Mouse (Mus musculus) myocyte (in vitro differentiated cells): Measurements from ENCODE around the gene Kdm6b. TPM values are rescaled to one million over a fixed set of nuclear protein-coding genes. Genes with fewer than 3 reads are reported as not detected.

Experiments used
- H3K27me3 ChIP-seq: one replicate; pipeline ENCODE4 v1.6.1; 2011; ENCODE audit not compliant: control insufficient read depth, insufficient read depth, insufficient read length
- H3K36me3 ChIP-seq: one replicate; pipeline ENCODE4 v1.6.1; 2011; ENCODE audit not compliant: control insufficient read depth, insufficient read depth
- H3K4me2 ChIP-seq: one replicate; pipeline ENCODE4 v1.6.1; 2011; ENCODE audit warnings: low read depth, control low read depth
- H3K4me3 ChIP-seq: one replicate; pipeline ENCODE4 v1.5.1; 2011; ENCODE audit warnings: mild to moderate bottlenecking, control low read depth, moderate library complexity
- H3K79me2 ChIP-seq: one replicate; pipeline ENCODE4 v1.6.1; 2011; ENCODE audit not compliant: control insufficient read depth, insufficient read depth
- H3ac ChIP-seq: one replicate; pipeline ENCODE4 v1.6.1; 2011; ENCODE audit not compliant: control insufficient read depth, insufficient read length
- CEBPB ChIP-seq: IDR thresholded peaks from 2 replicates; pipeline ENCODE4 v1.6.1; 2011; ENCODE audit warnings: mild to moderate bottlenecking, moderate library complexity; ENCODE audit not compliant: poor library complexity, insufficient read depth, severe bottlenecking
- E2F4 ChIP-seq: IDR thresholded peaks from one replicate; pipeline ENCODE4 v1.6.1; 2011; ENCODE audit warnings: mild to moderate bottlenecking, control low read depth, moderate library complexity; ENCODE audit not compliant: insufficient read depth
- MAX ChIP-seq: IDR thresholded peaks from one replicate; pipeline ENCODE4 v1.6.1; 2011; ENCODE audit warnings: low read depth, mild to moderate bottlenecking, control low read depth
- MYOD1 ChIP-seq, 3 experiments: IDR thresholded peaks; one replicate each; pipeline ENCODE4 v1.6.1; 2011; ENCODE audit warnings: control low read depth in 2 of 3, low read depth in 2 of 3, mild to moderate bottlenecking in 2 of 3, moderate library complexity in 1 of 3; ENCODE audit not compliant: insufficient read length in 2 of 3, control insufficient read depth in 1 of 3
- MYOG ChIP-seq, 3 experiments: IDR thresholded peaks; one replicate each; pipeline ENCODE4 v1.6.1; 2011; ENCODE audit warnings: control low read depth in 2 of 3, low read depth in 2 of 3, mild to moderate bottlenecking in 2 of 3; ENCODE audit not compliant: insufficient read length in 2 of 3, control insufficient read depth in 1 of 3, insufficient read depth in 1 of 3
- POLR2A ChIP-seq: IDR thresholded peaks from one replicate; pipeline ENCODE4 v1.6.1; 2011; ENCODE audit warnings: low read depth, mild to moderate bottlenecking, control low read depth, moderate library complexity; ENCODE audit not compliant: insufficient read length
- POLR2AphosphoS2 ChIP-seq: IDR thresholded peaks from one replicate; pipeline ENCODE4 v1.6.1; 2011; ENCODE audit warnings: low read depth, control low read depth; ENCODE audit not compliant: insufficient read length
- REST ChIP-seq: IDR thresholded peaks from one replicate; pipeline ENCODE4 v1.6.1; 2011; ENCODE audit warnings: mild to moderate bottlenecking, control low read depth, moderate library complexity; ENCODE audit not compliant: insufficient read depth, insufficient read length
- SRF ChIP-seq: IDR thresholded peaks from one replicate; pipeline ENCODE4 v1.6.1; 2011; ENCODE audit warnings: low read depth; ENCODE audit not compliant: control insufficient read depth, insufficient read length
- TCF12 ChIP-seq: IDR thresholded peaks from one replicate; pipeline ENCODE4 v1.6.1; 2011; ENCODE audit warnings: mild to moderate bottlenecking, control low read depth; ENCODE audit not compliant: poor library complexity, insufficient read depth, severe bottlenecking
- TCF3 ChIP-seq: IDR thresholded peaks from one replicate; pipeline ENCODE4 v1.6.1; 2011; ENCODE audit warnings: low read depth, control low read depth; ENCODE audit not compliant: insufficient read length
- USF1 ChIP-seq: IDR thresholded peaks from one replicate; pipeline ENCODE4 v1.6.1; 2011; ENCODE audit warnings: low read depth, mild to moderate bottlenecking, control low read depth, moderate library complexity
- polyA plus RNA-seq: library from polyadenylated mRNA; unstranded; fragments of >200 nt; fragmentation: generic; extraction: Trizol; gene quantifications from one replicate; pipeline ENCODE4 v1.2.1, GENCODE M21; 2012; ENCODE audit warnings: missing spikeins

Kdm6b gene
- polyA plus RNA-seq, 1 experiment, result 31.0 TPM

DNA sequence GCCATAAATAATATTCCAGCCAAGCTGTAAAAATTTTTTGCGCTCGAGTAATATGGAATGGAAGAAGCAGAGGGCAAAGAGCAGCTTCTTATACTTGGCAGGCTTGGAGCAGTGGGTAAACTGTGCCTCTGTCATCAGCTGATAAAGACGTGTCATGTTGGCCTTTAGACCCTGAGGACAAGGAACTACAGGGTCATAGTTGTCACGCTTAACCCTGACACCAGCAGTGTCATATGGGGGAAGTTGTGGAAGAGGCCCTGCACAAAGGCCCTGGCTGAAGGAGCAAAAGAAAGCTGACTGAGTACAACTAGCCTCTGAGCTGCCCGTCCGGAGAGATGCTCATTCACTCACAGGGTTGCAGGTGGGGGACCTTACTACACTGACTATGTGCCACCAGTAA is 10.4 kb upstream of the Kdm6b start:
- Histone ChIP-seq H3K27me3 (peaks cover 17% of the 10 kb centered on the region), H3ac (no peak overlapping the region), H3K4me2 (no peak overlapping the region), H3K4me3 (no peak overlapping the region), H3K36me3 (no peaks in the 10 kb centered on the region), H3K79me2 (no peaks in the 10 kb centered on the region)
- TF ChIP-seq TCF12 (no peak), MYOG (IDR thresholded peaks at IDR 0.05; ENCODE audit: control insufficient read depth in 1 of 3, insufficient read depth in 1 of 3, insufficient read length in 2 of 3, low read depth in 2 of 3) (no peak), POLR2A (no peak), CEBPB (no peak), TCF3 (no peak), POLR2AphosphoS2 (no peak), REST (no peak), SRF (no peak), USF1 (no peak)

DNA sequence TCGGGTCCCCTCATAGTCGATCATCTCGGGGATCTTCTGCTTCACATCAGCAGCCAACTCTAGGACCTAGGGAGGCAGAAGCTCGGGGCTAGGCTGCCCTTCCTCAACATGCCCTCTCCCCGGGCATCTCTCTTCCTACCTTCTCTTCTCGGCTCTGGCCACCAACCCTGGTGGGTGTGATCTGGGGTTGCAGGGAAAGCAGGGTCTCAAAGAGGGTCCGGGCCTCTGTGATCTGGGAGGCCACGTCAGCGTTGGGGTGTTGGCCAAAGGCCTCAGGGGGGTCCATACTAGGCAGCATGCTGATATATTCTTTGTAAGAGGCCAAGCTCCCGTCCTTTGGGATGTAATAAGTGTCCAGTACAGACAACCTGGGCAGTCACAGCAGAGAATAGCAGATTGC is 9.4 kb upstream of the Kdm6b start:
- Histone ChIP-seq H3ac (no peak overlapping the region), H3K27me3 (peaks cover 17% of the 10 kb centered on the region), H3K4me3 (no peak overlapping the region), H3K36me3 (no peaks in the 10 kb centered on the region), H3K79me2 (no peaks in the 10 kb centered on the region), H3K4me2 (no peak overlapping the region)
- TF ChIP-seq POLR2AphosphoS2 (no peak), MAX (no peak), POLR2A (no peak), CEBPB (no peak), MYOG (IDR thresholded peaks at IDR 0.05; ENCODE audit: control insufficient read depth in 1 of 3, insufficient read depth in 1 of 3, insufficient read length in 2 of 3, low read depth in 2 of 3) (no peak), SRF (no peak), MYOD1 (IDR thresholded peaks at IDR 0.05; ENCODE audit: control insufficient read depth in 1 of 3, insufficient read length in 2 of 3, low read depth in 2 of 3) (no peak), TCF3 (no peak), USF1 (no peak), TCF12 (no peak)

DNA sequence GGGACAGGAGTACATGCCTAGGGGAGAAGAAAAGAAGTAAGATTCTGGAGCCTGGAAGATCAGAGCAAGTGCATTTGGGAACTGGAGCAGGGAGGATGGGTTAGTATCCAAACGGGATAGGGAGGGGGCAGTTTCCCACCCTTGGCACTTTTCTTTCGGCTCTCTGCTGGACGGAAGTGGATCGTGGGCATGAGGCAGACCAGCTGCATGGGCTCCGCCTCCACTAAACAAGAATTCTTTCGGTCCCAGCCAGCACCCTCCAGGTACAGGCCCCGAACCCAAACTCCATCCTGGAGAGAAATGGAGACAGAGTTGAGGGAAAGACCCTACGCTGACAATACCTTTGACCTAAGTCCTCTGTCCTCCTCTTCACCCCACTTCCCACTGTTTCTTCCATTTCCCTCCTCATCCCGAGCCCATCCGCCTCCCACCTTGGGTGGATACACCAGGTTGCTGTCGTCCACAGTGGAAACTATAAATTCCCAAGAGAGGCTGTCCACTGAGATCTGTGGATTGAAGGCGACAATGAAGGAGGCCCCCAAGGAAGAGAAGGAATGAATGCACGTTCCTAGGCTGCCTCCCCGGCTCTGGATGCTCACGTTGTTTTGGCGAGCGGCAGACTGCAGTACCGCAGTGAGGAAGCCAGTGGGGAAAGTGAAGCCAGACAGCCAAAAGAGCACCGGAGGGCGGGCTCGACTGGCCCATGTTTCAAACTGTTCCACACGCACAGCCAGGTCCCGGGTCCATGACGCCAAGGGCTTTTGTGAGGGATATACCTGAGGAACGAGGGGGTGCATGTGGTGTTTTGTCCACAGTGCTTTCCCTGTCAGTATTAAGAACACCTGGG is 7.9 kb upstream of the Kdm6b start:
- H3K36me3 ChIP-seq, result no peaks in the 10 kb centered on the region
- no peak overlapping the region for H3K4me2 ChIP-seq
- no peaks in the 10 kb centered on the region for H3K79me2 ChIP-seq
- H3ac ChIP-seq, result no peak overlapping the region
- TF ChIP-seq E2F4 (no peak), CEBPB (no peak), USF1 (no peak), TCF3 (no peak), POLR2AphosphoS2 (no peak), MYOD1 (IDR thresholded peaks at IDR 0.05; ENCODE audit: control insufficient read depth in 1 of 3, insufficient read length in 2 of 3, low read depth in 2 of 3) (no peak), MAX (no peak)
- no peak overlapping the region for H3K4me3 ChIP-seq
- H3K27me3 ChIP-seq, result peaks cover 17% of the 10 kb centered on the region

DNA sequence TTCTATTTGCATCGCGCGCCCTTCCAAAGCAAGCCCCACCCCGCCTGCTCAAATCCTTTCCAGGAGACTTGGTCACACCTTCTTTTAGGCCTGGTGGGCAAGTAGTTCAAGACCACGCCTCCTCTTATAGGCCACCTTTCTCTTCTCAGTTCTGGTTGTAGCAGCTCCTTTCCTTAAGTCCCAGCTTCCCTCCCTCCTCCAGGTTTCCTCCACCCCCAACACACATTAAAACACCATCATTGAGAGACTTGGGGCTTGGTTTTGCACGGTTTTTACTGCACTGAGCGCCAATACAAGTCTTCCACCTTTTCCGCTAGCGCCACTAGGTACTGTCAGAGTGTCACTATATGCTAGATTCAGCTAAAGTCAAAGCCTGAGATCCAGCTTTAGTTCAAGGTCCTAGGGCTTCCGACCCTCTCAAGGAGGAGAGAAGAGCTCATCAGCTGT is 7.1 kb upstream of the Kdm6b start:
- no peaks in the 10 kb centered on the region for H3K79me2 ChIP-seq
- TF ChIP-seq TCF3 (no peak), USF1 (no peak), CEBPB (no peak)
- peaks cover 17% of the 10 kb centered on the region for H3K27me3 ChIP-seq
- H3ac ChIP-seq, result no peak overlapping the region
- no peaks in the 10 kb centered on the region for H3K36me3 ChIP-seq
- peak overlapping the region; percentile 99 for H3K4me2 ChIP-seq
- peak overlapping the region; percentile 100 for H3K4me3 ChIP-seq

DNA sequence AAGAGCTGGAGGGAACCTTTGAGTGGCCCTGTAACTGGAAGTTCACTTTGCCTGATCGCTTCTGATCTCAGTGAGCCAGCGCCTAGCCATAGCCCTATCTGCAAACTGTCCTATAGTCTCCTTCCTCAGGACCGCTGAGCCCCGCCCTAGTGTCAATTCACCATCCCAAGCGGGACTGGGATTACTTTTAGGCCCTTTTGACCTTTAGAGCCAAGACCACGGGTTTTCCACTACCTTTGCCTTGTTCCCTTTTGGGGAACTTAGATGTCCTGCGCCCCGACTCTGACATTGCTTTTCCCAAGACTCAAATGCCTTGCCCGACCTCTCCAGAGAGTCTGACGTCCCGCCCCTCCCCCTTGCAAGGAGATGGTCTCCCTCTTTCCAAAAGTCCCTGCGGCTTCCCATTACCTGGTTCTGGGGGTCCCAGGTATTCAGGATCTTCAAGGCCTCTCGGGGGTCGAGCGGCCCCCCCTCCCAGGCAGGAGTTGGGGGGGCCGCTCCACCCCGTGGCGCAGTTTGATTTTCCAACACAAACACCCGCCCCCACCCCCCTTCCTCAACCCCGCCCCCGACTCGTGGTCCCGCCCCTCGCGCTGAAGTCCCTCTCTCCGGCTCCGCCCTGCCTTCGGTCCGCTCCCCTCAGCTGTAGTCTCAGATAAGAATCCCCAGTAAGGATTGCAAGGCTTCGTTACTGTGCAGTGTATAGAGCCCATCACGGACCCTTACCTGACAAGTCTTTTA is 6.5 kb upstream of the Kdm6b start:
- peak overlapping the region; percentile 100 for H3K4me3 ChIP-seq
- peak overlapping the region; percentile 99 for H3K4me2 ChIP-seq
- H3K27me3 ChIP-seq, result peaks cover 17% of the 10 kb centered on the region
- no peaks in the 10 kb centered on the region for H3K36me3 ChIP-seq
- no peak overlapping the region for H3ac ChIP-seq
- no peaks in the 10 kb centered on the region for H3K79me2 ChIP-seq
- TF ChIP-seq CEBPB, result no peak
- no peak for TF ChIP-seq SRF
- TF ChIP-seq POLR2AphosphoS2, result peak; percentile 61
- TF ChIP-seq REST, result no peak
